Mouse (Mus musculus) CH12.LX (cell line): ENCODE measurements at regions not wholly inside any gene's neighbourhood (a gene's known extent, or its start where the extent isn't known, plus 50 kb on each side); places are given as distances from the start of the nearest gene placed in this dataset.

Experiments used
- DNase-seq: peaks from one replicate; pipeline ENCODE4 v3.0.0-alpha.2; 2013; ENCODE audit errors: extremely low read depth
- H3K27ac ChIP-seq: 2 replicates; pipeline ENCODE4 v1.5.1; 2012; ENCODE audit warnings: low read depth, mild to moderate bottlenecking, control low read depth, moderate library complexity; ENCODE audit not compliant: insufficient read depth
- H3K27me3 ChIP-seq: replicated peaks from 2 replicates; pipeline ENCODE3; 2012; ENCODE audit warnings: inconsistent platforms
- H3K36me3 ChIP-seq, 2 experiments: replicated peaks in 1 of 2; 2 replicates each; pipeline versions ENCODE3 to v1.6.1; 2012; ENCODE audit warnings: inconsistent platforms in 1 of 2, low read length in 1 of 2, mild to moderate bottlenecking in 1 of 2, mixed read lengths in 1 of 2, moderate library complexity in 1 of 2; ENCODE audit not compliant: control insufficient read depth in 1 of 2, insufficient read depth in 1 of 2
- H3K4me1 ChIP-seq, 2 experiments: 2 replicates each; pipeline ENCODE4 v1.6.1; 2012; ENCODE audit warnings: inconsistent platforms in 1 of 2, moderate library complexity in 1 of 2; ENCODE audit not compliant: insufficient read depth in 2 of 2, control insufficient read depth in 1 of 2
- H3K4me2 ChIP-seq: 2 replicates; pipeline ENCODE4 v1.6.1; 2012; ENCODE audit warnings: low read depth, mild to moderate bottlenecking, control low read depth; ENCODE audit not compliant: poor library complexity, insufficient read depth, severe bottlenecking
- H3K4me3 ChIP-seq, 3 experiments: fragments of 150-350 bp in 1 of 3; sonication (generic) in 1 of 3; replicated peaks in 1 of 3; 2 replicates each; pipeline versions ENCODE3 to v1.5.1; 2011 to 2012; ENCODE audit warnings: low read depth in 2 of 3, low read length in 2 of 3, mild to moderate bottlenecking in 2 of 3, moderate library complexity in 2 of 3, control low read depth in 1 of 3, improper control_type of control experiment in 1 of 3, inconsistent platforms in 1 of 3, mixed read lengths in 1 of 3; ENCODE audit not compliant: poor library complexity in 1 of 3
- H3K79me2 ChIP-seq: replicated peaks from 2 replicates; pipeline ENCODE4 v1.6.1; 2012; ENCODE audit warnings: mild to moderate bottlenecking, moderate library complexity; ENCODE audit not compliant: control insufficient read depth, poor library complexity, insufficient read depth, severe bottlenecking; ENCODE audit errors: extremely low read depth
- H3K9ac ChIP-seq: 2 replicates; pipeline ENCODE4 v1.6.1; 2012; ENCODE audit warnings: low read depth, mild to moderate bottlenecking, control low read depth, moderate library complexity; ENCODE audit not compliant: insufficient read depth
- H3K9me3 ChIP-seq: replicated peaks from 2 replicates; pipeline ENCODE3; 2012; ENCODE audit warnings: low read length, inconsistent platforms, mixed read lengths
- CHD2 ChIP-seq: IDR thresholded peaks from 2 replicates; pipeline ENCODE4 v1.6.1; 2011; ENCODE audit warnings: low read length, improper control_type of control experiment
- GABPA ChIP-seq: IDR thresholded peaks from 2 replicates; pipeline ENCODE4 v1.6.1; 2012; ENCODE audit warnings: low read depth, low read length, improper control_type of control experiment, inconsistent platforms; ENCODE audit not compliant: insufficient replicate concordance
- MEF2A ChIP-seq: IDR thresholded peaks from 2 replicates; pipeline ENCODE4 v1.6.1; 2014; ENCODE audit warnings: low read depth, mild to moderate bottlenecking, inconsistent platforms, low read length, improper control_type of control experiment, borderline replicate concordance
- MYC ChIP-seq: IDR thresholded peaks from 2 replicates; pipeline ENCODE4 v1.6.1; 2011; ENCODE audit warnings: low read depth, mild to moderate bottlenecking, improper control_type of control experiment, low read length
- NELFE ChIP-seq: IDR thresholded peaks from 2 replicates; pipeline ENCODE4 v1.6.1; 2011; ENCODE audit warnings: low read depth, low read length, improper control_type of control experiment
- ZNF384 ChIP-seq: IDR thresholded peaks from 2 replicates; pipeline ENCODE4 v1.6.1; 2012; ENCODE audit warnings: low read depth, low read length, improper control_type of control experiment, inconsistent platforms
- dilution Hi-C: fragments of 300-500 bp; cut with MboI; formaldehyde crosslinking; loops from 2 replicates; pipeline ENCODE4 v1.14.3; 2020; ENCODE audit warnings: low sequenced_read_pairs; ENCODE audit not compliant: extremely low pct_unique_long_range_greater_than_20kb, extremely low pct_ligation_motif_present
- in situ Hi-C: fragments of 300-500 bp; cut with MboI; formaldehyde crosslinking; loops from 3 replicates; pipeline ENCODE4 v1.14.3; 2019; ENCODE audit warnings: low sequenced_read_pairs, low pct_ligation_motif_present, low pct_unique_long_range_greater_than_20kb, mixed read lengths

DNA sequence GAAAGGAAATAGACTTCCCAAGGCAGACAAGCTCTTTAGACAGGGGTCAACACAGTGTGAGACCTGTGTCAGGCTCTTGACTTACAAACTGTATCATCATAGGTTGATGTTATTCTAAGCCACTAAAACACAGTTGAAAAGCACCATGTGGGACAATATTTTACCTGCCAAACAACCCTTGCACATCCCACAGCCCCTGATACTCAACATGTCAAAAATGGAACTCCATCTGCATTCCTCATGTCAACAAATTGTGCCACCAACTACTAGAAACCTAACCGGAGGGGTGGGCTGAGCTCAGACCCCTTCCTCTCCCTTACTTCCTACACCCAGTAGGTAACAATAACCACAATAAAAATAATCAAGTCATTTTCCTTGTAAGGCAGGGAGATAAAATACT is 667.8 kb upstream of the 4930444P10Rik start:
- no peak overlapping the region for H3K4me3 ChIP-seq
- H3K9me3 ChIP-seq: no peaks in the 10 kb centered on the region
- no peak overlapping the region for H3K9ac ChIP-seq
- dilution Hi-C loops (no loop called here), in situ Hi-C loops (no loop called here)
- H3K36me3 ChIP-seq: no peaks in the 10 kb centered on the region
- H3K4me1 ChIP-seq: peaks cover 2 to 18% of the 10 kb centered on the region in 2 experiments
- no peak overlapping the region for H3K27ac ChIP-seq
- no peaks in the 10 kb centered on the region for H3K79me2 ChIP-seq
- DNase-seq: no peak
- H3K27me3 ChIP-seq: no peaks in the 10 kb centered on the region
- H3K4me2 ChIP-seq: no peak overlapping the region
- no peak for TF ChIP-seq ZNF384
- no peak for TF ChIP-seq NELFE
- no peak for TF ChIP-seq MEF2A
- TF ChIP-seq GABPA: no peak
- no peak for TF ChIP-seq CHD2
- no peak for TF ChIP-seq MYC
